Mouse (Mus musculus): ENCODE data around the gene Sept1.

- TF ChIP-seq ZNF384 (IDR thresholded peaks at IDR 0.05; ENCODE audit: low read depth, low read length) (0 out of 2 replicates have a peak, but pooled peaks have one; percentile 27), CHD2 (IDR thresholded peaks at IDR 0.05; ENCODE audit: low read depth, low read length) (no peak), MAFK (IDR thresholded peaks at IDR 0.05; ENCODE audit: insufficient read depth, low read depth, low read length) (no peak), HCFC1 (IDR thresholded peaks at IDR 0.05; ENCODE audit: borderline replicate concordance, insufficient read depth, low read length) (no peak), ZC3H11A (IDR thresholded peaks at IDR 0.05; ENCODE audit: borderline replicate concordance, low read depth, low read length) (no peak)
These were observed 906 bp downstream of the Sept1 start for GRCm38 (mm10) chr7:127231826-127232621.
